Comparison of ENCODE assay signal across 20 mouse cellular contexts in the genomic region with DNA sequence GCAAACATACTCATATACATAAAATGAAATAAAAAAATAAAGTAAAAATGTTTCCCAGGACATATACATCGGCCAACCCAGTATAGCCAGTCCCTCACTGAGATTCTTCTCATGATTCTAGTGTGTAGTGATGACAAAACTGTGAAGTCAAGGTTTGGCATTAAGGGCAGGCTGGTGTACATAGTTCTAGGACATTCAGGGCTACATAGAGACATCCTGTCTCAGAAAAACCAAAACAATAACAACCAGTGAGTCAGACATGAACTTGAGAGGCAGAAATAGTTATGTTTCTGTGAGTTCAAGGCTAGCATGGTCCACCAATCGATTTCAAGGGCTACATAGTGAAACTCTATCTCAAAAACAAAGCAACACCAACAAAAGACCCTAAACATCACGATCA. TPM values are rescaled to one million over a fixed set of nuclear protein-coding genes. Genes with fewer than 3 reads are reported as not detected.
DNase-seq lines count a peak whose midpoint lies in the region; TF ChIP-seq lines count a peak whose summit lies in the region.
"Had no signal": no experiment of that assay in that cellular context is flagged by ENCODE, and none has a peak within 500 bp of the region (broad histone marks: within the 10 kb centered on the region; RNA-seq: fewer than 3 reads in every experiment).

No protein-coding gene starts in this region.

- TF ChIP-seq CTCF in heart, adult 2 months (IDR thresholded peaks at IDR 0.05), result no peak

- H3K4me1 ChIP-seq in heart, adult 2 months (ENCODE audit: control insufficient read depth, insufficient read depth, low read length), result peaks cover 2% of the 10 kb centered on the region
- H3K4me1 ChIP-seq: forebrain, embryonic 13.5 days; hindbrain, embryonic 10.5 days had no signal

- WGBS in heart, adult 2 months, result 70% methylated on average over 3 of the region's 3 CpGs

- no peak overlapping the region for H3K4me3 ChIP-seq in heart, adult 2 months
- H3K4me3 ChIP-seq: embryonic facial prominence, embryonic 13.5 days; forebrain, embryonic 13.5 days; heart, embryonic 12.5 days; hindbrain, embryonic 10.5 days had no signal

- no peaks in the 10 kb centered on the region for H3K27me3 ChIP-seq in heart, adult 2 months (ENCODE audit: control insufficient read depth, insufficient read depth, low read length)
- H3K27me3 ChIP-seq: CH12.LX; embryonic facial prominence, embryonic 13.5 days; forebrain, embryonic 13.5 days; heart, embryonic 12.5 days; Patski had no signal

- peaks cover 9% of the 10 kb centered on the region for H3K36me3 ChIP-seq in heart, adult 2 months (ENCODE audit: control insufficient read depth, insufficient read depth, low read length)

- intact Hi-C loops in heart, adult 2 months (cut with DNase I), result no loop called here
- intact Hi-C loops in left cerebral cortex, postnatal 14 days (cut with DNase I), result no loop called here

- peaks cover 8% of the 10 kb centered on the region for H3K79me2 ChIP-seq in heart, adult 2 months (replicated peaks; ENCODE audit: control insufficient read depth, insufficient read depth, low read length)

- TF ChIP-seq EP300 in heart, adult 2 months (IDR thresholded peaks at IDR 0.05; ENCODE audit: insufficient read depth, low read depth, low read length), result no peak

- peak overlapping the region; percentile 30; the same call in 1 of the 2 replicates for H3K9ac ChIP-seq in heart, adult 2 months (ENCODE audit: low read depth, low read length)
- H3K9ac ChIP-seq: embryonic facial prominence, embryonic 13.5 days; forebrain, embryonic 13.5 days; forebrain, postnatal 0 days; heart, embryonic 12.5 days; hindbrain, embryonic 14.5 days had no signal

- DNase-seq in heart, adult 2 months, result no peak
- DNase-seq in heart, adult 8-10 months (ENCODE audit: low spot score), result no peak
- DNase-seq in CD4-positive, CD25-positive, alpha-beta regulatory T cell, adult 2 months (ENCODE audit: low read depth, low spot score), result peak; percentile 18
- peak; percentile 13 for DNase-seq in T-cell, adult 2 months (ENCODE audit: low spot score)
- peak; percentile 24 for DNase-seq in naive thymus-derived CD4-positive, alpha-beta T cell, adult 2 months (ENCODE audit: low read depth)
- DNase-seq in left cerebral cortex, postnatal 14 days (ENCODE audit: low spot score in 2 of 2), result no peak
- no peak for DNase-seq in layer of hippocampus, adult 9-10 months (ENCODE audit: low spot score)
- DNase-seq: adrenal gland, postnatal 10 days; cerebellum, adult 11-12 months; cerebellum, adult 9-10 months; cerebellum, postnatal 25 days; forebrain, postnatal 0 days; gastrocnemius, postnatal 14 days had no signal

- no peak for TF ChIP-seq POLR2A in heart, adult 2 months (IDR thresholded peaks at IDR 0.05; ENCODE audit: insufficient read depth, low read depth, low read length)

- H3K27ac ChIP-seq in heart, adult 2 months, result no peak overlapping the region
- H3K27ac ChIP-seq: embryonic facial prominence, embryonic 13.5 days; forebrain, embryonic 13.5 days; hindbrain, embryonic 10.5 days; hindbrain, embryonic 14.5 days had no signal

RNA-seq across cellular contexts. Expression of gene Pogz, which starts 14.8 kb away (rescaled TPM):
- 10 to 100 TPM; 17.3 TPM for total RNA-seq in heart, adult 2 months (2021)
- polyA plus RNA-seq in heart, adult 2 months (2012; rRNA removed), result 13.7 and 16.4 TPM in 2 replicates
- 10 to 100 TPM; 15.4 to 21.3 (median 18.7) TPM for total RNA-seq in heart, adult 8-10 months (2022)
- total RNA-seq in left cerebral cortex, postnatal 14 days (2021), result 10 to 100 TPM; 53.7 to 57.9 TPM

RNA-seq across cellular contexts. Expression of gene Psmb4, which starts 34.5 kb away (rescaled TPM):
- total RNA-seq in heart, adult 2 months (2021), result 100 to 1,000 TPM; 212 to 223 TPM
- 232 and 374 TPM in 2 replicates for polyA plus RNA-seq in heart, adult 2 months (2012; rRNA removed)
- total RNA-seq in heart, adult 8-10 months (2022), result 100 to 1,000 TPM; 186 to 247 (median 204) TPM
- 100 to 1,000 TPM; 249 to 266 TPM for total RNA-seq in left cerebral cortex, postnatal 14 days (2021)

Comparison
In these comparisons a context has a peak if more than half of its experiments do, and no peak if none do; other contexts are left out.
1. DNase-seq: peak in CD4-positive, CD25-positive, alpha-beta regulatory T cell, adult 2 months (single experiment), T-cell, adult 2 months (single experiment) and naive thymus-derived CD4-positive, alpha-beta T cell, adult 2 months (single experiment); none in heart, adult 2 months (0 of 2), heart, adult 8-10 months (single experiment), left cerebral cortex, postnatal 14 days (0 of 2) and layer of hippocampus, adult 9-10 months (single experiment).